Mouse (Mus musculus): ENCODE data around the gene Acot2.
"Not testable (repeated sequence)": the region's sequence is repeated elsewhere in the genome, so short reads cannot be mapped to it uniquely, and the experiment has no call there.

The Acot2 gene

GRCm38 (mm10) chr12:84038241-84038640 is 50.6 kb downstream of the Acot2 start, which contains the start of gene Acot4:
Gene Acot4 (plus strand): TSS chr12:84038379.
- DNase-seq (ENCODE audit: low read depth, low spot score): not testable (repeated sequence)

DNA sequence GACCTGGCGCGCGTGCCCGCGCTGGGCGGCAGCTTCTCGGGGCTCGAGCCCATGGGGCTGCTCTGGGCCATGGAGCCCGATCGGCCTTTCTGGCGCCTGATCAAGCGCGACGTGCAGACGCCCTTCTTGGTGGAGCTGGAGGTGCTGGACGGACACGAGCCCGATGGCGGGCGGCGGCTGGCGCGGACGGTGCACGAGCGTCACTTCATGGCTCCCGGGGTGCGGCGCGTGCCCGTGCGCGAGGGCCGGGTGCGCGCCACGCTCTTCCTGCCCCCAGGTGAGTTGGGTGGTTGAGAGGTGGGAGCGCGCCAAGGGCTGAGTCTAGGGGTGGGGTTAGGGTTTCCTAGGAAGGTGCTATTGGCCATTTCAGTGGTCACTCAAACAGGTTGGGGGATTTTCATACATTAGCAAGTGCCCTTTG is 51.0 kb downstream of the Acot2 start, which contains the start of gene Gm49366:
Gm49366 (plus strand) TSS at position 245 of the 421 bp plus-strand sequence.
- peak; percentile 22 for DNase-seq (ENCODE audit: low read depth, low spot score)

DNA sequence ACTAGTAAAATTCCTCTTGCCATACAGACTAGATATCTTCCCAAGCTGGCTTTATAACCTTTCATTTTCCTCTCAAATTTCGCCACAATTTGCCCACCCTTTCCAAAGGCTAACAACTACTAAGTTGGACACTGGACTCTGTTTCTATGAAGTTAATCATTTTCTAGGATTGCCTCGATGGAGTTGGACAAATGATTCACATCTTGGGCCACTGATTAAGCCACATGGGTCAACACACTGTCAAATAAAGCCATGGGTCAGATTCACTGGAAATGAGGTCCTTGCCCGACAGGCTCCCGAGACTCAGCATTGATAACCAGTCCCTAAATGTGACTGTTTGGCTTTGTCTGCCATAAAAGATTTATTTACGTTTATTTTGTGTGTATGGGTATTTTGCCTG is 54.6 kb downstream of the Acot2 start:
- no peak for DNase-seq (ENCODE audit: low read depth, low spot score)

Data from CD4-positive helper T cell, adult 2 months (primary cell).